Mouse (Mus musculus): ENCODE measurements at regions not wholly inside any gene's neighbourhood (a gene's known extent, or its start where the extent isn't known, plus 50 kb on each side); places are given as distances from the start of the nearest gene placed in this dataset.

GRCm38 (mm10) chr10:35943336-35943735, 231.6 kb upstream of the Amd2 start:
- no peak for TF ChIP-seq POLR2A (IDR thresholded peaks at IDR 0.05; ENCODE audit: low read depth, low read length)
- TF ChIP-seq CTCF (conservative IDR thresholded peaks at IDR 0.05; ENCODE audit: insufficient read depth, insufficient read length, low read depth, low read length), result no peak

Measured in kidney, adult 2 months (tissue).